Mouse (Mus musculus) right cerebral cortex, postnatal 36 days (tissue): ENCODE results near the gene Hist1h2af.
A peak's percentile ranks its signal among the peaks of the same experiment; 100 is the strongest.
"Not testable (repeated sequence)": the region's sequence is repeated elsewhere in the genome, so short reads cannot be mapped to it uniquely, and the experiment has no call there.

ENCODE experiments used
- DNase-seq, 2 experiments: peaks; one replicate each; pipeline ENCODE4 v3.0.0; 2022; ENCODE audit warnings: low spot score in 2 of 2, mixed read lengths in 1 of 2

Gene Hist1h2af

GRCm38 (mm10) chr13:23554925-23555838 lies 21.5 kb downstream of the Hist1h2af start:
- DNase-seq, result peak; percentile 76 to 79

- peak in 1 of 2 experiments; percentile 79 for DNase-seq
These were observed 22.2 kb downstream of the Hist1h2af start for GRCm38 (mm10) chr13:23555839-23556416.

DNA sequence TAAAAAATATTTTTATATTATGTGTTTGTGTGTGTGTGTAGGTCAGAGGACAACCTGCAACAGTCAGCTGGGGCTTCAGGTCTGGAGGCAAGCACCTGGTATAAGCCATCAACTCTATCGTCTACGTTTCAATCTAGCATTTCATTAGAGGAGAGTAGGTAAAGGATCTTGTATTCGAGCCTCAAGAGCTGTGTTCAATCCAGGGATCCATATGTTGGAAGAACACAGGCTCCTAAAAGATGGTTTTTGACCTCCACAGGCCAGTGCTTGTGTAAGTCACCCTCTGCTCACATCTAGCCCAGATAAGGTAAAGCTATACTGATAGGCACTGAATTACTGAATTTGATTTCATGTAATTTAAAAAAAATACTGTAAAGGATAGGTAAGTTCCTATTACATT lies 23.2 kb downstream of the Hist1h2af start:
- DNase-seq, result no peak

GRCm38 (mm10) chr13:23560699-23561098 lies 27.0 kb downstream of the Hist1h2af start:
- DNase-seq, result not testable (repeated sequence)

- DNase-seq, result not testable (repeated sequence)
These were observed 27.8 kb downstream of the Hist1h2af start for GRCm38 (mm10) chr13:23561531-23561882.

- DNase-seq, result peak; percentile 92 to 95
These were observed 28.4 kb downstream of the Hist1h2af start, which contains the start of gene Hist1h3e for GRCm38 (mm10) chr13:23561883-23562659. Hist1h3e (minus strand) TSS chr13:23562369.

GRCm38 (mm10) chr13:23562699-23563462 lies 29.2 kb downstream of the Hist1h2af start:
- no peak for DNase-seq

GRCm38 (mm10) chr13:23564482-23564881 lies 30.8 kb downstream of the Hist1h2af start:
- no peak for DNase-seq

DNA sequence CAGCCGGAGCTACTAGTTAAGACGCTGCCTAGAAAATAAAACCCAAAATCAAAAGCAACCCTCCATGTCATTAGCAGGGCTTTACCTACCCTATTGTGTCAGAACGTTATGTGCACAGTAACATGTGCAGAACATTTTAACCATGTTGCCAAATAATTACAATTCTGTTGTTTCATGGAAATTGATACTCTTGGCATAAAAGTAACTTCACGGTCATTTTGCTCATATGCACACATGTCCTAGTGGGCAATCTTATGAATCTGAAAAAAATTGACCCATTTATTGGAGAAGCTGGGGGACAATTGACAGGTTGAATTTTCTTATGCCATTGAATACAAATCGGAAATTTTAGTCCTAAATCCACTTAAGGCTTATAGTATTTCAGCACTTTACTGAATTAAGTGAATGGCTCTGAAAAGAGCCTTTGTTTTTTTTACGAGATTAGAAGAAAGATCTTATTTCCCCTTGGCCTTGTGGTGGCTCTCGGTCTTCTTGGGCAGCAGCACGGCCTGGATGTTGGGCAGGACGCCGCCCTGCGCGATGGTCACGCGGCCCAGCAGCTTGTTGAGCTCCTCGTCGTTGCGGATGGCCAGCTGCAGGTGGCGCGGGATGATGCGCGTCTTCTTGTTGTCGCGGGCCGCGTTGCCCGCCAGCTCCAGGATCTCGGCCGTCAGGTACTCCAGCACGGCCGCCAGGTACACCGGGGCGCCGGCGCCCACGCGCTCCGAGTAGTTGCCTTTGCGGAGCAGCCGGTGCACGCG lies 36.7 kb downstream of the Hist1h2af start:
- DNase-seq, result not testable (repeated sequence)

GRCm38 (mm10) chr13:23571022-23571503 lies 37.4 kb downstream of the Hist1h2af start, which contains the start of the genes Hist1h2ae and Hist1h2bg:
Hist1h2ae (minus strand) TSS chr13:23571220.
Hist1h2bg (plus strand) TSS chr13:23571396.
- peak; percentile 68 to 70 for DNase-seq

DNA sequence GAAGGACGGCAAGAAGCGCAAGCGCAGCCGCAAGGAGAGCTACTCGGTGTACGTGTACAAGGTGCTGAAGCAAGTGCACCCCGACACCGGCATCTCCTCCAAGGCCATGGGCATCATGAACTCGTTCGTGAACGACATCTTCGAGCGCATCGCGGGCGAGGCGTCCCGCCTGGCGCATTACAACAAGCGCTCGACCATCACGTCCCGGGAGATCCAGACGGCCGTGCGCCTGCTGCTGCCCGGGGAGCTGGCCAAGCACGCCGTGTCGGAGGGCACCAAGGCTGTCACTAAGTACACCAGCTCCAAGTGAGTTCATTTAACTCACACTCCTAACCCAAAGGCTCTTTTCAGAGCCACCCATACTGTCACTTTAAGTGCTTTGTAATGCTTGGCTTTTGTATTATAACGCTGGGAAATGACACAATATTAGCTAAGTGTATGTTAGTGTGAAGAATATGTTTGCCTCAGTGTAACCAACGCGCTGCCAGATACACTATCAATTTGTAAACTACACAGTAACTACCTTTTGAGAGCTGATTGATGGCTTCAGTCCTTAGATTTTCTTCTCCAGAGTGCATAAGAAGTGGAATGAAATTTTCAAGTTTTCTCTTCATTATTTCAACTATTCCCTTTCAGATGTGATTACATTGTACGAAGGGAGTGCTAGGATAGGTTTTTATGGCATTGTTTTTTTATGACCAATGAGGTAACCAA lies 38.0 kb downstream of the Hist1h2af start:
- DNase-seq, result not testable (repeated sequence)

GRCm38 (mm10) chr13:23572218-23573033 lies 38.7 kb downstream of the Hist1h2af start:
- no peak for DNase-seq

DNA sequence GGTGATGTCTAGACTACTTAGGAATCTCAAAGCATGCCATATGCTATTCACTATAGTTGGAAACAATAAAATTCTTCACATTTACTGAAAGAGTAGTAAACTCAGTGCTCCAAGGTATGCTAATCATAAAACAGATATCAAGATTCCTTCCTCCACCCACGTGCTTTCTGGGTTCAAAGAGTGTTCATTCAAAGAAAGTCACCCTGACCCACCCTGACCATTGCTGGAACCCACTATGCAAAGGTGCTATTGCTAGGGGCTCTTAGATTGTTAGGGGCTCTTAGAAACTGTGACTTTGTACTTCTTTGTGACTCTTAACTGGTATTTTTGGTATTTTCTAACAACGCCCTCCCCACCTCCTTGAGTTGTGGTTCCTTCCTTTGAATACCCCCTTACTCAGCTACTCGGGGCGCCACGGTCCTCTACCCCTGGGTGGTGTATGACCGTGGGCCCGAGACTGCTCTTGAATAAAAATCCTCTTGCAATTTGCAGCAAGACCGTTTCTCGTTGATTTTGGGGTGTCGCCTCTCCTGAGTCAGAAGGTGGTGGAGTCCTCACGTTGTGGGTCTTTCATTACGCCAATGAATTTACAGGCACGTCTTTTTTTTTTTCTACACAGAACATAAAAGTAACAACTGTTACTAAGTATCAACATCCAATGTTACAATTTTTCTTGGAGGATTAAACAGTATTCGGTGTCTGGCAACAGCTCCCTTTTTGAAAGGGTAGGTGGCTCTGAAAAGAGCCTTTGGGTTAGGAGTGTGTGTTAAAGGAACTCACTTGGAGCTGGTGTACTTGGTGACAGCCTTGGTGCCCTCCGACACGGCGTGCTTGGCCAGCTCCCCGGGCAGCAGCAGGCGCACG lies 39.6 kb downstream of the Hist1h2af start:
- not testable (repeated sequence) for DNase-seq

DNA sequence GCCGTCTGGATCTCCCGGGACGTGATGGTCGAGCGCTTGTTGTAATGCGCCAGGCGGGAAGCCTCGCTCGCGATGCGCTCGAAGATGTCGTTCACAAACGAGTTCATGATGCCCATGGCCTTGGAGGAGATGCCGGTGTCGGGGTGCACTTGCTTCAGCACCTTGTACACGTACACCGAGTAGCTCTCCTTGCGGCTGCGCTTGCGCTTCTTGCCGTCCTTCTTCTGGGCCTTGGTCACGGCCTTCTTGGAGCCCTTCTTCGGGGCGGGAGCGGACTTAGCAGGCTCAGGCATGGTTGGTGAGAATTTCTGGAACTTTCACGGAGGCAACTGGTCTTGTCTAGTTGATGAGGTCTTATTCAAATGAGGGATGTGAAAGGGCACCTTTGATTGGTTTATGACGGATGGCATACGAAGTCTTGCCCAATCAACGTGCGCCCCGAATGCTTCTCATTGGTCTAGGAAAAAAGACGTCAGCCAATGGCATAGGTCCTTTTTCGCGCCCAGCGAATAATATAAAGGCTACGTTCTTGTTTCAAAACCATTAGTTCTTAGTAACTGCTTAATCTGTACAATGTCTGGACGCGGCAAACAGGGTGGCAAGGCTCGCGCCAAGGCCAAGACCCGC lies 40.3 kb downstream of the Hist1h2af start, which contains the start of the genes Hist1h2bf and Hist1h2ad:
TSS of gene Hist1h2bf (minus strand) at position 299 of the 627 bp plus-strand sequence.
TSS of gene Hist1h2ad (plus strand) at position 484 of the 627 bp plus-strand sequence.
- DNase-seq, result peak; percentile 95 to 97

GRCm38 (mm10) chr13:23574546-23575170 lies 41.0 kb downstream of the Hist1h2af start:
- not testable (repeated sequence) for DNase-seq

- peak in 1 of 2 experiments; percentile 62 for DNase-seq
These were observed 41.7 kb downstream of the Hist1h2af start, which contains the start of gene Hist1h3d for GRCm38 (mm10) chr13:23575271-23575851. Hist1h3d (plus strand) TSS chr13:23575763.
